Mouse (Mus musculus): ENCODE results near the gene Lrfn1. TPM values are rescaled to one million over a fixed set of nuclear protein-coding genes. Genes with fewer than 3 reads are reported as not detected.
A peak's percentile ranks its signal among the peaks of the same experiment; 100 is the strongest.

The Lrfn1 gene
- polyA plus RNA-seq, 1 experiment, result 39.6 TPM

- no peaks in the 10 kb centered on the region for H3K27me3 ChIP-seq (ENCODE audit: control insufficient read depth, insufficient read depth, low read length)
Measured at GRCm38 (mm10) chr7:28447865-28448820, 3.6 kb upstream of the Lrfn1 start.

DNA sequence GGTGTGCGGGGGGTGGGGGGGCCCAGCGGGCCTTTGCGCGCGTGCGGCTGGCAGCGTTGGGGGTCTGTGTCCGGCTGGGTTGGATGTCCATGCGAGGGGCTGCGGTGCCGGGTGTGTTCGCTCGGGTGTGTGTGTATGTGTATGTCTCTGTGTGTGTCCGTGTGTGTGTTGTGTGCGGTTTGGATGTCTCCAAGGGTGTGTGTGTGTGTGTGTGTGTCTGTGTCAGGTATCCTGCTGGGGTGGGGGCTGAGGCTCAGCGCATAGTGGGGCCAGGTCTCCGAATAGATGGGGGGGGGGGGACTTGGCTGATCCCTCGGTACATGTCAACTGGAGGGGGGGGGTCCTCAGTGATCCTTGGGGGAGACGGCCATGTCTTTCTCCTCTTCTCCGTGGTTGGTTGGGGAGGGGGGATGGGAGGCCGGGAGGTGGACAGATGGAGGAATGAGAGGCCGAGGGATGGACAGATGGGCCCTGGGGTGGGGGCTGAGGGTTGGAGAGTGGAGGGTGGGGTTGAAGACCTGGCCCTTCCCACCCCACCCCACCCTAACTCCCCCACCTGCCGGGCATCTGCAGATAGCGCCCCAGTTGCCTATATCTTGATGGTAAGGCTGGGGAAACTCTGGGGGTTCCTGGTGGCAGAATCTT, 703 bp downstream of the Lrfn1 start:
- peak overlapping the region; percentile 100 for H3K4me3 ChIP-seq (replicated peaks; ENCODE audit: insufficient read depth, low read depth, low read length)
- DNase-seq, result peak in 1 of 2 experiments; percentile 46
- H3K4me1 ChIP-seq (ENCODE audit: control insufficient read depth, insufficient read depth, low read length), result peaks cover 5% of the 10 kb centered on the region
- H3K27ac ChIP-seq (ENCODE audit: insufficient read depth, low read length), result peak overlapping the region; percentile 83
- H3K27me3 ChIP-seq (ENCODE audit: control insufficient read depth, insufficient read depth, low read length), result no peaks in the 10 kb centered on the region
- WGBS, result under 1% methylated on average over 23 of the region's 24 CpGs
- TF ChIP-seq CTCF (IDR thresholded peaks at IDR 0.05; ENCODE audit: borderline replicate concordance, insufficient read depth, low read depth, low read length), result no peak
- TF ChIP-seq POLR2A (IDR thresholded peaks at IDR 0.05; ENCODE audit: borderline replicate concordance, insufficient read depth, low read length), result no peak

More at GRCm38 (mm10) chr7:28447865-28448820, 3.6 kb upstream of the Lrfn1 start:
- 73% methylated on average over 13 of the region's 13 CpGs for WGBS
- Histone ChIP-seq H3K4me3 (replicated peaks; ENCODE audit: insufficient read depth, low read depth, low read length) (no peak overlapping the region), H3K27ac (ENCODE audit: insufficient read depth, low read length) (no peak overlapping the region), H3K4me1 (ENCODE audit: control insufficient read depth, insufficient read depth, low read length) (peaks cover 3% of the 10 kb centered on the region)
- no peak for DNase-seq
- TF ChIP-seq CTCF (IDR thresholded peaks at IDR 0.05; ENCODE audit: borderline replicate concordance, insufficient read depth, low read depth, low read length) (no peak), POLR2A (IDR thresholded peaks at IDR 0.05; ENCODE audit: borderline replicate concordance, insufficient read depth, low read length) (no peak)

- H3K27ac ChIP-seq (ENCODE audit: insufficient read depth, low read length), result no peak overlapping the region
- DNase-seq, result no peak
- TF ChIP-seq POLR2A (IDR thresholded peaks at IDR 0.05; ENCODE audit: borderline replicate concordance, insufficient read depth, low read length) (no peak), CTCF (IDR thresholded peaks at IDR 0.05; ENCODE audit: borderline replicate concordance, insufficient read depth, low read depth, low read length) (no peak)
- H3K4me1 ChIP-seq (ENCODE audit: control insufficient read depth, insufficient read depth, low read length), result peaks cover 11% of the 10 kb centered on the region; the same call in 1 of the 2 replicates
- WGBS, result 99% methylated on average over 5 of the region's 5 CpGs
- H3K4me3 ChIP-seq (replicated peaks; ENCODE audit: insufficient read depth, low read depth, low read length), result no peak overlapping the region
- no peaks in the 10 kb centered on the region for H3K27me3 ChIP-seq (ENCODE audit: control insufficient read depth, insufficient read depth, low read length)
Measured at GRCm38 (mm10) chr7:28460361-28460760, 8.6 kb downstream of the Lrfn1 start.

- WGBS, result 76% methylated on average over 2 of the region's 2 CpGs
- no peak overlapping the region for H3K4me3 ChIP-seq (replicated peaks; ENCODE audit: insufficient read depth, low read depth, low read length)
- TF ChIP-seq CTCF (IDR thresholded peaks at IDR 0.05; ENCODE audit: borderline replicate concordance, insufficient read depth, low read depth, low read length) (no peak), POLR2A (IDR thresholded peaks at IDR 0.05; ENCODE audit: borderline replicate concordance, insufficient read depth, low read length) (no peak)
- H3K27ac ChIP-seq (ENCODE audit: insufficient read depth, low read length), result no peak overlapping the region
- H3K27me3 ChIP-seq (ENCODE audit: control insufficient read depth, insufficient read depth, low read length), result no peaks in the 10 kb centered on the region
- DNase-seq, result no peak
- H3K4me1 ChIP-seq (ENCODE audit: control insufficient read depth, insufficient read depth, low read length), result peaks cover 11% of the 10 kb centered on the region; the same call in 1 of the 2 replicates
Measured at GRCm38 (mm10) chr7:28462769-28463168, 11.0 kb downstream of the Lrfn1 start.

DNA sequence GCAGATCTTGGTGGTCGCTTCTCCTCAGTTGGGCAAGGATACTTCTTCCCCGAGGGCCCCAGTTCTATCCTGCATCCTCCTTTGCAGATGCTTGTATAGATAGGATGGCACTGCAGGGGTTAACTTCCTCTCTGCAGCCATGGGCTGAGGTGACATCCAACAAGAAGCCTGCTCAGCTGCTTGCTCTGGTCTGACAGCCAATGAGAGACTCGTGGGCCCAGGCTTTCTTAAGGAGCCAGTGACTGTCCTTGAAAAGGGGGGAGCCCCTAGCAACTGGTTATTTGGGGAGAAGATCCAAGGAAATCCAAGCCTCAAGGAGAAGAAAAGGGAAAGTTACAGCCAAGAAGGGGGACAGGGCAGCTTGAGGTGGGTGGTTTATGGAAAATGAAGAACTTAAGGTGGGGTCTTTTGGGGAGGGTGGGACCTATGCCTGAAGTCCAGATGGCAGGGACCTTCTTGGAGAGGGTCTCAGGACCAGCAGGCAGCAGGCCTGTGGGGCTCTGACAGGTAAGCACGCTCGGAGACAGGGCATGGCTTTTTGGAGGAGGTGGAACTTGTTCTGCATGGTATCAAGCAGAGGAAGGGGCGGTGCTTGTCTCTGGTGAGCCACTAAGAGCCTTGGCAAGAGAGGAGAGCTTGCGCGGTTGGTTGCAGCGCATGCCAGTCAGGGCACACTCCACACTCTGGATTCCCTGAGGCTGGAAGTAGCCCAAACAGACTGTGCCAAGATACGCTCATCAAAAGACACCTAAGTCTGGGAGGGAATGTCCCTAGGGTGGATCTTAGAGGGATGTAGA, 12.8 kb downstream of the Lrfn1 start:
- DNase-seq, result peak; percentile 89 to 94
- WGBS, result 15% methylated on average over 10 of the region's 10 CpGs
- Histone ChIP-seq H3K4me3 (replicated peaks; ENCODE audit: insufficient read depth, low read depth, low read length) (peak overlapping the region; percentile 58), H3K4me1 (ENCODE audit: control insufficient read depth, insufficient read depth, low read length) (peaks cover 11% of the 10 kb centered on the region; the same call in 1 of the 2 replicates), H3K27ac (ENCODE audit: insufficient read depth, low read length) (peak overlapping the region; percentile 7; the same call in 1 of the 2 replicates), H3K27me3 (ENCODE audit: control insufficient read depth, insufficient read depth, low read length) (no peaks in the 10 kb centered on the region)
- TF ChIP-seq POLR2A (IDR thresholded peaks at IDR 0.05; ENCODE audit: borderline replicate concordance, insufficient read depth, low read length) (0 out of 2 replicates have a peak, but pooled peaks have one; percentile 33), CTCF (IDR thresholded peaks at IDR 0.05; ENCODE audit: borderline replicate concordance, insufficient read depth, low read depth, low read length) (no peak)

DNA sequence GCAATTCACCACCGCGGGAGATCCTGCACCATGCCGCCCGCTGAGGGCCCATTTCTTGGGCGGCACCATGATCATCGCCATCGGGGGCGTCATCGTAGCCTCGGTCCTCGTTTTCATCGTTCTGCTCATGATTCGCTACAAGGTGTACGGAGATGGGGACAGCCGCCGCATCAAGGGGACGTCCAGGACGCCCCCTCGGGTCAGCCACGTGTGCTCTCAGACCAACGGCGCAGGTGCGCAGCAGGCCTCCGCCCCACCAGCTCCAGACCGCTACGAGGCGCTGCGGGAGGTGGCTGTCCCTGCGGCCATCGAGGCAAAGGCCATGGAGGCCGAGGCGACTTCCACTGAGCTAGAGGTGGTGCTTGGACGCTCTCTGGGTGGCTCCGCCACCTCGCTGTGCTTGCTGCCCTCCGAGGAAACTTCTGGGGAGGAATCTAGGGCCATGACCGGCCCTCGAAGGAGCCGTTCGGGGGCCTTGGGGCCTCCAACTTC, 15.0 kb downstream of the Lrfn1 start:
- Histone ChIP-seq H3K27me3 (ENCODE audit: control insufficient read depth, insufficient read depth, low read length) (no peaks in the 10 kb centered on the region), H3K4me3 (replicated peaks; ENCODE audit: insufficient read depth, low read depth, low read length) (no peak overlapping the region), H3K4me1 (ENCODE audit: control insufficient read depth, insufficient read depth, low read length) (peaks cover 8% of the 10 kb centered on the region; the same call in 1 of the 2 replicates), H3K27ac (ENCODE audit: insufficient read depth, low read length) (no peak overlapping the region)
- TF ChIP-seq CTCF (IDR thresholded peaks at IDR 0.05; ENCODE audit: borderline replicate concordance, insufficient read depth, low read depth, low read length), result no peak
- no peak for TF ChIP-seq POLR2A (IDR thresholded peaks at IDR 0.05; ENCODE audit: borderline replicate concordance, insufficient read depth, low read length)
- DNase-seq, result no peak
- WGBS, result 62% methylated on average over 40 of the region's 40 CpGs

- TF ChIP-seq CTCF (IDR thresholded peaks at IDR 0.05; ENCODE audit: borderline replicate concordance, insufficient read depth, low read depth, low read length) (no peak), POLR2A (IDR thresholded peaks at IDR 0.05; ENCODE audit: borderline replicate concordance, insufficient read depth, low read length) (no peak)
- H3K4me3 ChIP-seq (replicated peaks; ENCODE audit: insufficient read depth, low read depth, low read length), result no peak overlapping the region
- H3K27me3 ChIP-seq (ENCODE audit: control insufficient read depth, insufficient read depth, low read length), result no peaks in the 10 kb centered on the region
- WGBS, result 43% methylated on average over 63 of the region's 63 CpGs
- no peak overlapping the region for H3K27ac ChIP-seq (ENCODE audit: insufficient read depth, low read length)
- DNase-seq, result no peak
- peaks cover 8% of the 10 kb centered on the region; the same call in 1 of the 2 replicates for H3K4me1 ChIP-seq (ENCODE audit: control insufficient read depth, insufficient read depth, low read length)
Measured at GRCm38 (mm10) chr7:28467213-28467751, 15.5 kb downstream of the Lrfn1 start.
